Mouse (Mus musculus) cerebellum, adult 11-12 months (tissue): ENCODE results near the gene Exoc1.

Experiments used
- DNase-seq: peaks from one replicate; pipeline ENCODE4 v3.0.0; 2022

Gene Exoc1

GRCm38 (mm10) chr5:76529040-76529703 is at the start of gene Exoc1:
Gene Exoc1 (plus strand): TSS chr5:76529311.
- DNase-seq, result peak; percentile 95

GRCm38 (mm10) chr5:76483811-76484210 is 45.3 kb upstream of the Exoc1 start, which contains the start of gene Gm7271:
Gene Gm7271 (plus strand): TSS chr5:76484040.
- DNase-seq, result no peak

- no peak for DNase-seq
These were observed 34.0 kb upstream of the Exoc1 start for GRCm38 (mm10) chr5:76495126-76495525.

- DNase-seq, result no peak
These were observed 6.7 kb upstream of the Exoc1 start for GRCm38 (mm10) chr5:76522446-76522845.

GRCm38 (mm10) chr5:76524623-76525022 is 4.5 kb upstream of the Exoc1 start:
- no peak for DNase-seq

GRCm38 (mm10) chr5:76525066-76525465 is 4.0 kb upstream of the Exoc1 start:
- no peak for DNase-seq

GRCm38 (mm10) chr5:76525829-76526228 is 3.3 kb upstream of the Exoc1 start:
- DNase-seq, result no peak

GRCm38 (mm10) chr5:76529704-76530066 is 574 bp downstream of the Exoc1 start:
- DNase-seq, result no peak

GRCm38 (mm10) chr5:76533186-76533585 is 4.1 kb downstream of the Exoc1 start:
- DNase-seq, result no peak

GRCm38 (mm10) chr5:76536231-76536630 is 7.1 kb downstream of the Exoc1 start:
- no peak for DNase-seq

GRCm38 (mm10) chr5:76537578-76537977 is 8.5 kb downstream of the Exoc1 start:
- DNase-seq, result no peak

GRCm38 (mm10) chr5:76540181-76540580 is 11.1 kb downstream of the Exoc1 start:
- DNase-seq, result no peak

- no peak for DNase-seq
These were observed 11.7 kb downstream of the Exoc1 start for GRCm38 (mm10) chr5:76540842-76541241.

GRCm38 (mm10) chr5:76543200-76543599 is 14.1 kb downstream of the Exoc1 start:
- no peak for DNase-seq

GRCm38 (mm10) chr5:76550426-76550825 is 21.3 kb downstream of the Exoc1 start:
- no peak for DNase-seq

GRCm38 (mm10) chr5:76565321-76565720 is 36.2 kb downstream of the Exoc1 start:
- no peak for DNase-seq

- no peak for DNase-seq
These were observed 45.1 kb downstream of the Exoc1 start for GRCm38 (mm10) chr5:76574251-76574650.

GRCm38 (mm10) chr5:76577026-76577425 is 47.9 kb downstream of the Exoc1 start:
- no peak for DNase-seq

- no peak for DNase-seq
These were observed 56.3 kb downstream of the Exoc1 start for GRCm38 (mm10) chr5:76585378-76585777.

GRCm38 (mm10) chr5:76588551-76589283 is 59.6 kb downstream of the Exoc1 start, which contains the start of gene Cep135:
Gene Cep135 (plus strand): TSS chr5:76588698.
- peak; percentile 89 for DNase-seq

- no peak for DNase-seq
These were observed 60.2 kb downstream of the Exoc1 start for GRCm38 (mm10) chr5:76589311-76589710.

GRCm38 (mm10) chr5:76590009-76590408 is 60.9 kb downstream of the Exoc1 start:
- no peak for DNase-seq

GRCm38 (mm10) chr5:76591885-76592284 is 62.8 kb downstream of the Exoc1 start:
- no peak for DNase-seq

- DNase-seq, result no peak
These were observed 80.7 kb downstream of the Exoc1 start for GRCm38 (mm10) chr5:76609702-76610370.
